Mouse (Mus musculus) brain, embryonic 14.5 days (tissue): ENCODE measurements around the gene Cacnb3.

Experiments used
- CTCF ChIP-seq: fragments of 200-500 bp; IDR thresholded peaks from 2 replicates; pipeline ENCODE4 v1.5.1; 2012; ENCODE audit warnings: inconsistent platforms, mild to moderate bottlenecking, moderate library complexity, borderline replicate concordance; ENCODE audit not compliant: insufficient read depth, insufficient read length; ENCODE audit errors: extremely low read depth
- POLR2A ChIP-seq: fragments of 200-500 bp; IDR thresholded peaks from 2 replicates; pipeline ENCODE4 v1.6.1; 2012; ENCODE audit warnings: mild to moderate bottlenecking, inconsistent platforms, borderline replicate concordance; ENCODE audit not compliant: poor library complexity, insufficient read depth, insufficient read length, severe bottlenecking; ENCODE audit errors: extremely low read depth

GRCm38 (mm10) chr15:98626078-98626477 lies 4.6 kb upstream of the Cacnb3 start:
- no peak for TF ChIP-seq CTCF
- TF ChIP-seq POLR2A = no peak
